Mouse (Mus musculus): ENCODE measurements around the gene Rplp1. TPM values are rescaled to one million over a fixed set of nuclear protein-coding genes. Genes with fewer than 3 reads are reported as not detected.

Rplp1 gene
- 1,000 to 10,000 TPM; 4,621 to 4,991 TPM for total RNA-seq (2023)

DNA sequence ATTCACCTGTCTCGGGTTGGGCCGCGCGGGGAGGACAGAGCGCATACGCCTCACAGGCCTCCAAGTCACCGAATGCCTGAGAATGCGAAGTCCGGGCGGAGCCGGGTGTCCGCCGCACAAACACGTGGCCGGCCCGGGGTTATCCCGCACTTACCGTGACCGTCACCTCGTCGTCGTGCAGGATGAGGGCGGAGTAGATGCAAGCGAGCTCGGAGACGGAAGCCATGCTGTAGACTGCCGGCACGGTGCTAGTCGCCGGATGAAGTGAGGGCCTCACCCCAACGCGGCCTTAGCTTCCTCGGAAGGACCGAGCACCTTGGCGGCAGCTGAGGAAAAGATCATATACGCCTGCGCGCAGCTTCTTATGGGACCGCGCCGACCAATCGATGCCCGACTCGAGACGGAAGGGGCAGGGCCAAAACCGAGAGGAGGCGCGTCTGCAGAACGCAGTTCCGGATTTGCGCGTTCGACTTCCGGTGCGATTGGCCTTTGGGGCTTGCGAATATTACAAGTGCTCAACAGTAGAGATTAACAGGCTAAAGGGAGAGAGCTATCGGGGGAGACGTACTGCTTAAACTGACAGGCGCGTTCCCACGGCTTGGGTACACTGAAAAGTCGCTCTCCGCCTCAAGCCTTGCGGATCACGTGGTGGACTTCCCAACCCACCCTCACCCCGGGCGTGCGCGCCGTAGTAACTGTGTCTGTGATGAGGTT lies at the start of gene Rplp1:
Gene Rplp1, minus strand, starts transcription at position 340 of the 714 bp plus-strand sequence.

DNA sequence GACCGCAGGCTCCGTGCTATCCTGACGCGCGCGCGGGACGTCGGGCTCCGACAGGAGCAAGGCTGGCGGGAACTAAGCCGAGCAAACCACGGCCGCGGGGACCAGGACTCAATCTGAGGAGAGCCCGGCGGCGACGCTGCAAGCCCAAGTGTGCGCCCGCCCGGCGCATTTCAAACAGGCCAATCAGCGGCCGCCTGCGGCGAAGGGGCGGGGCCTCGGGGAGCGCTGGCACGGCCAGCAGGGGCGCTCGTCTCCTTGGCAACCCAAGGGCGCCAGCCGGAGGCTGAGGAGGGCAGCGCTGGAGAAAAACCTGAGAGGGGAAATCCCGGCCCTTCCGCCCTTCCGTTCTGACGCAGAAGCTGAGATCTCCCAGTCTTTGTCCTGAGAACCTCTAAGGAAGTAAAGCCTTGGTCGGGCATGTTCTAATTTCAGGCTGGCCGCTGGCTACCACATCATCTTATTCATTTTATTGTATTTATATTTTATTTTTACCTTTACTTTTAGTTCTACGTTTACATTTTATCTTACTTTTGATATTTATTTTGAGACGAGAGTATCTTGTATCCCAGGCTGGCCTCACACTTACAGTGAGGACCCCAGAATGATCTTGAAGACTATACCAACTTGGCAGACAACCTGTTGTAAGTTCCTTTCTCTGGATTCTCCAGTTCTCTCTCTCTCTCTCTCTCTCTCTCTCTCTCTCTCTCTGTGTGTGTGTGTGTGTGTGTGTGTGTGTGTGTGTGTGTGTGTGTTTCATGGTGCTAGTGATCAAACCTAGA lies 32.5 kb upstream of the Rplp1 start, which contains the start of gene Kif23:
Gene Kif23, minus strand, starts transcription at position 152 of the 779 bp plus-strand sequence.

Other genes starting within 250 kb of the Rplp1 start
- 10 to 100 TPM in 1 of 2 experiments, 1 to 10 TPM in 1; 7.8 to 19.2 TPM for gene Kif23, start 32.2 kb upstream of the Rplp1 start, total RNA-seq (2023)
- gene Paqr5, start 112.3 kb upstream of the Rplp1 start, total RNA-seq (2023), result not detected
- 10 to 100 TPM in 1 of 2 experiments, 1 to 10 TPM in 1; 9.5 to 13.1 TPM for gene Glce, start 208.1 kb upstream of the Rplp1 start, total RNA-seq (2023)

Measured in B cell, adult 67 days (primary cell).